Mouse (Mus musculus) heart, postnatal 0 days (tissue): ENCODE results near the gene Clcnka. TPM values are rescaled to one million over a fixed set of nuclear protein-coding genes. Genes with fewer than 3 reads are reported as not detected.

ENCODE experiments used
- ATAC-seq: fragments of 200-750 bp; cut with Nextera tagmentation; 2 replicates; pipeline ENCODE4 v1.8.0; 2017; ENCODE audit warnings: low read depth, moderate number of reproducible peaks, moderate library complexity; ENCODE audit not compliant: insufficient read depth
- DNase-seq: peaks from one replicate; pipeline ENCODE4 v3.0.0-alpha.2; 2016; ENCODE audit warnings: low spot score
- H3K27ac ChIP-seq: fragments of 300-500 bp; sonication (generic); 2 replicates; pipeline ENCODE4 v1.5.1; 2014; ENCODE audit warnings: low read depth, mild to moderate bottlenecking
- H3K27me3 ChIP-seq: fragments of 300-500 bp; sonication (generic); 2 replicates; pipeline ENCODE4 v1.6.1; 2014; ENCODE audit warnings: low read length, mixed read lengths; ENCODE audit not compliant: control insufficient read depth, insufficient read depth
- H3K36me3 ChIP-seq: fragments of 300-500 bp; sonication (generic); replicated peaks from 2 replicates; pipeline ENCODE4 v1.6.1; 2014; ENCODE audit warnings: low read length, mixed read lengths; ENCODE audit not compliant: control insufficient read depth, insufficient read depth
- H3K4me1 ChIP-seq: fragments of 300-500 bp; sonication (generic); 2 replicates; pipeline ENCODE4 v1.6.1; 2014; ENCODE audit warnings: antibody characterized with exemption; ENCODE audit not compliant: control insufficient read depth, insufficient read depth
- H3K4me2 ChIP-seq: fragments of 300-500 bp; sonication (generic); 2 replicates; pipeline ENCODE4 v1.6.1; 2014; ENCODE audit warnings: low read depth, mild to moderate bottlenecking, low read length, moderate library complexity
- H3K4me3 ChIP-seq: fragments of 300-500 bp; sonication (generic); 2 replicates; pipeline ENCODE4 v1.5.1; 2014; ENCODE audit warnings: low read depth, low read length
- H3K9ac ChIP-seq: fragments of 300-500 bp; sonication (generic); replicated peaks from 2 replicates; pipeline ENCODE4 v1.6.1; 2014; ENCODE audit warnings: low read depth, low read length, mixed read lengths
- H3K9me3 ChIP-seq: fragments of 300-500 bp; sonication (generic); replicated peaks from 2 replicates; pipeline ENCODE4 v1.6.1; 2016; ENCODE audit warnings: low read length; ENCODE audit not compliant: control insufficient read depth
- CTCF ChIP-seq: IDR thresholded peaks from 2 replicates; pipeline ENCODE4 v1.5.1; 2016; ENCODE audit warnings: antibody characterized with exemption, control low read depth, low read depth
- EP300 ChIP-seq: IDR thresholded peaks from 2 replicates; pipeline ENCODE4 v1.6.1; 2016; ENCODE audit warnings: antibody characterized with exemption, low read depth
- WGBS: fragments of 180-500 bp; shearing (Covaris S2); extraction: QIAGEN DNeasy Blood & Tissue Kit; methylation state at CpG from one replicate; pipeline ENCODE4 v1.1.7; 2014; 5-methylcytosine and 5-hydroxymethylcytosine counted together
- polyA plus RNA-seq: library from polyadenylated mRNA; unstranded; fragments of >200 nt; fragmentation: Nextera tagmentation; extraction: Ambion mirVana; gene quantifications from 2 replicates; pipeline ENCODE4 v1.2.1, GENCODE M21; 2015
- total RNA-seq: library from RNA; depleted of rRNA; stranded (reverse); fragments of >200 nt; gene quantifications from 2 replicates; pipeline ENCODE4 v1.2.3, GENCODE M21; 2014; ENCODE audit warnings: low replicate concordance; rRNA removed

Gene Clcnka
- total RNA-seq (not detected in 2 replicates), polyA plus RNA-seq (not detected in 2 replicates)

DNA sequence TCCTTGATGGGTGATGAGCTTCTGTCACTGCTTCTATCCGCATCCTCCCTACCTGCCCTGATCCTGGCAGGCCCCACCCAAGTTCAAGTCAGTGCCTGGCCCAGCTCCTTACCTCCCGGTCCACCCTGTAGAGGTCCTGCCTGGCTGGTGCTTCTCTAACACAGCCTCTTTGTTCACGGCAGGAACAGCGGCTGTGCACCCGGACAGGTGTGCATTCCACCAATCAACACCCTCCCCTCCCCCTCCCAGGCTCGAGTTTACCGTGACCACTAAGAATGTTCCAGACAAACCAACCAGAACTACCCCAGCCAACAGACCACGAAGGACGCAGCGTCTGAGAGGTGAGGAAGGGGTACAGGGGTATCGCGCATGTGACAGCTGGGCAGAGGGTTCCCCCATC is at the start of gene Clcnka:
TSS of gene Clcnka (minus strand) at position 180 of the 400 bp plus-strand sequence.
- Histone ChIP-seq H3K9me3 (no peaks in the 10 kb centered on the region), H3K27ac (no peak within 1 kb of the TSS), H3K27me3 (no peaks in the 10 kb centered on the region; the same call in 1 of the 2 replicates), H3K9ac (no peak within 1 kb of the TSS), H3K4me3 (no peak within 1 kb of the TSS), H3K4me1 (no peaks in the 10 kb centered on the region; the same call in 1 of the 2 replicates), H3K4me2 (no peak within 1 kb of the TSS), H3K36me3 (no peaks in the 10 kb centered on the region)
- ATAC-seq (no peak), DNase-seq (no peak)
- TF ChIP-seq CTCF (no peak), EP300 (no peak)
- 47% methylated on average over 12 of the region's 12 CpGs for WGBS

DNA sequence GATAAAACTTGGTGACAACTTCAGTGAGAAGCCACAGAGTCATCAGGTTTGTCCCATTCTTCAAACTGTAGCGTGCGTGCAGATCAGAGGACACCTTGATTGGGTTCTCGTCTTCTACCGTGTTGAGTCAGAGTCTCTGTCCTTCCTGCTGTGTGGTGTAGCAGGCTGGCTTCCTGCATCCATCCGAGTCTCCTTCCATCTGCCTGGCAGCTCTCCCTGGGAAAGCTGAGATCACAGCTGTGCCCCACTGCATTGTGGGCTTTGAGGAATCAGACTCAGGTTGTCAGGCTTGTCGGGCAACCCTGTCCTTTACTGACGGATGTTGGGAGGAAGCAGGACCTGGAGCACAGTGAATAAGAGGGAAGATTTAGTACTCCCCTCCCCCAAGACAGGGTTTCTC is 47.7 kb upstream of the Clcnka start:
- TF ChIP-seq CTCF (no peak), EP300 (no peak)
- Histone ChIP-seq H3K27ac (no peak overlapping the region), H3K27me3 (no peaks in the 10 kb centered on the region), H3K4me1 (peaks cover 23% of the 10 kb centered on the region), H3K36me3 (peaks cover 28% of the 10 kb centered on the region), H3K4me2 (no peak overlapping the region), H3K4me3 (no peak overlapping the region), H3K9me3 (no peaks in the 10 kb centered on the region), H3K9ac (no peak overlapping the region)
- ATAC-seq (no peak), DNase-seq (no peak)
- 64% methylated on average over 7 of the region's 7 CpGs for WGBS

DNA sequence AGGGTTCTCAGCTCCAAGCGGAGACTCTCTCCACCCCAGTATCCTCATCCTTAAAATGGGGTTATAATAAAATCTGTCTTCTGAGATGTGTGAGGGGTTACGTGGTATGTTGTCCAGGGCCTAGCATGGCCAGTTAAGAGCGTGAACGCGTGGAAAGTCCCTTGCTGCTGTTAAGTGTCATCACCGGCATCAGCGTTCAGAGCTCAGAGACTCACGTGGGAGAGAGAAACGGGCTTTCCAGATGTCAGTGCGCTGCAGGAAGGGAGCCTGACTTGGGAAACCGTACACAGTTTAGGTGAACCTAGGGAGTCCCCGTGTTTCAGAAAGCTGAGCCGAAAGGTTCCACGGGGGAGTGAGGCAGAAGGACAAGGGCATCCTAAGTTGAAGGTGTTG is 46.8 kb upstream of the Clcnka start:
- no peaks in the 10 kb centered on the region for H3K27me3 ChIP-seq
- H3K4me1 ChIP-seq, result peaks cover 23% of the 10 kb centered on the region
- H3K4me2 ChIP-seq, result peak overlapping the region; percentile 94
- no peaks in the 10 kb centered on the region for H3K9me3 ChIP-seq
- no peak overlapping the region for H3K27ac ChIP-seq
- H3K36me3 ChIP-seq, result peaks cover 28% of the 10 kb centered on the region
- H3K4me3 ChIP-seq, result peak overlapping the region; percentile 99
- WGBS, result 8% methylated on average over 14 of the region's 14 CpGs
- no peak for TF ChIP-seq CTCF
- TF ChIP-seq EP300, result no peak
- H3K9ac ChIP-seq, result peak overlapping the region; percentile 82
- ATAC-seq (no peak), DNase-seq (no peak)

DNA sequence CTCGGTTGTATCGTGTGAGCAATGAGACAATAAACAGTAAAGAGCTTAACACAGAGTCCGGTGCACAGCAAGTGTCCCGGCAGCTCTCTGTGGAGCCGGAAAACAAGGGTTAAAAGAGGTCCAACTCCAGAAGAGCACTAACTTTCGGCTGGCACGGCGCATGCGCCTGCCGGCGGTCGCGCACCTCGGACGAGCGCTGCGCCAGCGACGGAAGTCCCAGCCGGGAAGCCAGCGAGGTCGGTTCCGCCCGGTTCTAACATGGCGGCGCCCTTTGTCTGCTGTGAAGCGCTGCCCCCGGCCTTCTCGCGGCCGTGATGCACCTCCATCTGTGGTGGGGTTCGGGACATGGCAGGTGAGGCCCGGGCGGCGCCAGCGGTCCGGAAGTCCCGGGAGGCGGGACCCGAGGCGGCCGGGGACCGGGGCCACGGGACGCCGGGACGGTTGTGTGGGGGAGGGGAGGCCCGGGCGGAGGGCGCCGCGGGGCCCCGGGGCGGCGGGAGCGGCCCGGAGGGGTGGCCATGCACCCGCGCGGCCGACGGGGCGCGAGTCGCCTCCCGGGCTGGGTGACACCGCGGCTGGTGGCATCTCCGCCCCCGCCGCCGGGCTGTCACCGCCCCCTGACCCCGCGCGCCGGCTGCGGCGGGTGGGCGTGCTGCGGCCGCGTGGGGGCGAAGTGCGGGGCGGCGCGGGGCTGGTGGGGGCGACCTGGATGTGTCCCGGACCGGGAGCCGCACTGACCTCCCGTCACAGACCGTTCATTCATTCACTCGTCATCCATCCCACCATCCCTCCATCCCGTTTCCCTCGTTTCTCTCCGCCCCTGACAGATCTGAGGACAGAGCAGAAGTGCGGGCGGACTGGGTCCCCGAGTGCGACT is 46.2 kb upstream of the Clcnka start, which contains the start of gene Zbtb17:
TSS of gene Zbtb17 (plus strand) at position 204 of the 877 bp plus-strand sequence.
- peak within 1 kb of the TSS; percentile 94 for H3K4me2 ChIP-seq
- peak within 1 kb of the TSS; percentile 82 for H3K9ac ChIP-seq
- no peaks in the 10 kb centered on the region for H3K9me3 ChIP-seq
- WGBS, result under 1% methylated on average over 79 of the region's 102 CpGs
- peaks cover 23% of the 10 kb centered on the region for H3K4me1 ChIP-seq
- ATAC-seq (peak; percentile 93), DNase-seq (peak; percentile 88)
- peak within 1 kb of the TSS; percentile 99 for H3K4me3 ChIP-seq
- no peaks in the 10 kb centered on the region for H3K27me3 ChIP-seq
- H3K27ac ChIP-seq, result peak within 1 kb of the TSS; percentile 75
- peaks cover 28% of the 10 kb centered on the region for H3K36me3 ChIP-seq
- TF ChIP-seq EP300 (0 out of 2 replicates have a peak, but pooled peaks have one; percentile 27), CTCF (no peak)

DNA sequence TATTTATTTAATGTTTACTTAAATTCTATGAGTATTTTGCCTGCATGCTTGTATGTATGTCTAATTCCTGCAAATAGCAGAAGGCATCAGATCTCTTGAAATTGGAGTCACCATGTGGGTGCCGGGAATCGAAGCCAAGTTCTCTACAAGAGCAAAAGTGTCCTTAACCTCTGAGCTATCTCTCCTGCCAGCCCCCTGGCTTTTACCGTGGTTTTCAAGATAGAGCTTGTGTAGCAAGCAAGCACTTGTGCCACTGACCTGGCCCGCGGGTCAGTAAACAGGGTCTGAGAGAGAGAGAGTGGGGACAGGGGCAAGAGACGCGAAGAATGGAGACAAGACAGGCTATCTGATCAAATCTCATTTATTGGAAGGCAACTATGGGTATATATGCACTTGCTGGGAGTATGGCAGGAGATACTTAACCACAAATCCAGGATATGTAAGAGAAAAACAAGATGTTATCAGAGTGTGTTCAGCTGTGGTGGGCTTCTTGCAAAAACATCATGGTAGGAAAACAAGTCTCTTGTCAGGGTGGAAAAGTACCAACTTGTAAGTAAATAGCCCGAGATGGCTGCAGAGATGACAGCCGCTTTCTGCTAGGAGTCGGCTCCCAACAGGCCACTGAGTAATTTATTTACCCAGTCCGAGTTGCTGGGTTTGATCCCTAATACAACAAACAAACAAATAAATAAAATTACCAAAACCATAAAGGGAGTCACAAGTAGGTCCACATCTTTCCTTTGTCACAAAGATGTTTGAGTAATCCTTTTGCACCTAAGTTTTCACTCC is 45.3 kb upstream of the Clcnka start:
- peaks cover 23% of the 10 kb centered on the region for H3K4me1 ChIP-seq
- peak overlapping the region; percentile 94 for H3K4me2 ChIP-seq
- 34% methylated on average over 11 of the region's 11 CpGs for WGBS
- peaks cover 19% of the 10 kb centered on the region for H3K36me3 ChIP-seq
- H3K27me3 ChIP-seq, result no peaks in the 10 kb centered on the region
- H3K9ac ChIP-seq, result peak overlapping the region; percentile 82
- ATAC-seq (no peak), DNase-seq (no peak)
- no peaks in the 10 kb centered on the region for H3K9me3 ChIP-seq
- H3K4me3 ChIP-seq, result peak overlapping the region; percentile 99
- no peak for TF ChIP-seq EP300
- H3K27ac ChIP-seq, result peak overlapping the region; percentile 75; the same call in 1 of the 2 replicates
